Mouse (Mus musculus): ENCODE measurements around the gene Syt17. TPM values are rescaled to one million over a fixed set of nuclear protein-coding genes. Genes with fewer than 3 reads are reported as not detected.

Syt17 gene
- total RNA-seq (2014; fragmentation: Nextera tagmentation) (not detected in 2 replicates), total RNA-seq (2017) (not detected in 2 replicates), polyA plus RNA-seq (2012) (not detected in 2 replicates)

GRCm38 (mm10) chr7:118448134-118448967, at the start of gene Syt17:
TSS of gene Syt17 (minus strand) at chr7:118448222.
- H3K4me3 ChIP-seq (ENCODE audit: low read depth, low read length): no peak within 1 kb of the TSS
- H3K36me3 ChIP-seq (replicated peaks): no peaks in the 10 kb centered on the region
- ATAC-seq (ENCODE audit: extremely low read depth, insufficient number of reproducible peaks, low FRiP score, poor library complexity, severe bottlenecking): no peak
- 0 out of 2 replicates have a peak, but pooled peaks cover 2% of the 10 kb centered on the region for H3K9me3 ChIP-seq (replicated peaks)
- TF ChIP-seq CTCF (IDR thresholded peaks at IDR 0.05; ENCODE audit: low read depth, low read length) (no peak), GATA1 (IDR thresholded peaks at IDR 0.05; ENCODE audit: borderline replicate concordance, low read length) (no peak), TAL1 (conservative IDR thresholded peaks at IDR 0.05; ENCODE audit: low read depth, low read length) (no peak), POLR2AphosphoS5 (IDR thresholded peaks at IDR 0.05; ENCODE audit: insufficient replicate concordance, low read depth, low read length) (no peak), GATA2 (IDR thresholded peaks at IDR 0.05; ENCODE audit: borderline replicate concordance, low read depth, low read length) (no peak)
- no peaks in the 10 kb centered on the region for H3K4me1 ChIP-seq (ENCODE audit: insufficient read depth, low read depth, low read length)
- no peaks in the 10 kb centered on the region for H3K27me3 ChIP-seq (ENCODE audit: insufficient read depth, low read length)
- DNase-seq (ENCODE audit: low spot score): no peak

GRCm38 (mm10) chr7:118494892-118495579, 47.0 kb upstream of the Syt17 start:
- Histone ChIP-seq H3K36me3 (replicated peaks) (no peaks in the 10 kb centered on the region), H3K4me1 (ENCODE audit: insufficient read depth, low read depth, low read length) (no peaks in the 10 kb centered on the region), H3K4me3 (ENCODE audit: low read depth, low read length) (no peak overlapping the region), H3K9me3 (replicated peaks) (peaks cover 18% of the 10 kb centered on the region), H3K27me3 (ENCODE audit: insufficient read depth, low read length) (peaks cover 3% of the 10 kb centered on the region; the same call in 1 of the 2 replicates)
- DNase-seq (ENCODE audit: low spot score) (no peak), ATAC-seq (ENCODE audit: extremely low read depth, insufficient number of reproducible peaks, low FRiP score, poor library complexity, severe bottlenecking) (no peak)
- TF ChIP-seq TAL1 (conservative IDR thresholded peaks at IDR 0.05; ENCODE audit: low read depth, low read length) (no peak), POLR2AphosphoS5 (IDR thresholded peaks at IDR 0.05; ENCODE audit: insufficient replicate concordance, low read depth, low read length) (no peak), GATA2 (IDR thresholded peaks at IDR 0.05; ENCODE audit: borderline replicate concordance, low read depth, low read length) (no peak), CTCF (IDR thresholded peaks at IDR 0.05; ENCODE audit: low read depth, low read length) (no peak), GATA1 (IDR thresholded peaks at IDR 0.05; ENCODE audit: borderline replicate concordance, low read length) (no peak)

GRCm38 (mm10) chr7:118493892-118494291, 45.9 kb upstream of the Syt17 start:
- TF ChIP-seq CTCF (IDR thresholded peaks at IDR 0.05; ENCODE audit: low read depth, low read length) (no peak), GATA2 (IDR thresholded peaks at IDR 0.05; ENCODE audit: borderline replicate concordance, low read depth, low read length) (no peak), GATA1 (IDR thresholded peaks at IDR 0.05; ENCODE audit: borderline replicate concordance, low read length) (no peak), POLR2AphosphoS5 (IDR thresholded peaks at IDR 0.05; ENCODE audit: insufficient replicate concordance, low read depth, low read length) (no peak), TAL1 (conservative IDR thresholded peaks at IDR 0.05; ENCODE audit: low read depth, low read length) (no peak)
- H3K4me1 ChIP-seq (ENCODE audit: insufficient read depth, low read depth, low read length): no peaks in the 10 kb centered on the region
- peaks cover under 1% of the 10 kb centered on the region; the same call in 1 of the 2 replicates for H3K27me3 ChIP-seq (ENCODE audit: insufficient read depth, low read length)
- no peaks in the 10 kb centered on the region for H3K36me3 ChIP-seq (replicated peaks)
- DNase-seq (ENCODE audit: low spot score) (no peak), ATAC-seq (ENCODE audit: extremely low read depth, insufficient number of reproducible peaks, low FRiP score, poor library complexity, severe bottlenecking) (no peak)
- H3K4me3 ChIP-seq (ENCODE audit: low read depth, low read length): no peak overlapping the region
- peaks cover 19% of the 10 kb centered on the region for H3K9me3 ChIP-seq (replicated peaks)

- no peak for TF ChIP-seq TAL1 (conservative IDR thresholded peaks at IDR 0.05; ENCODE audit: low read depth, low read length)
- Histone ChIP-seq H3K9me3 (replicated peaks) (peaks cover 19% of the 10 kb centered on the region), H3K27me3 (ENCODE audit: insufficient read depth, low read length) (no peaks in the 10 kb centered on the region; the same call in 1 of the 2 replicates), H3K36me3 (replicated peaks) (no peaks in the 10 kb centered on the region), H3K4me1 (ENCODE audit: insufficient read depth, low read depth, low read length) (no peaks in the 10 kb centered on the region), H3K4me3 (ENCODE audit: low read depth, low read length) (no peak within 1 kb of the TSS)
- ATAC-seq (ENCODE audit: extremely low read depth, insufficient number of reproducible peaks, low FRiP score, poor library complexity, severe bottlenecking) (no peak), DNase-seq (ENCODE audit: low spot score) (no peak)
These were observed 43.6 kb upstream of the Syt17 start, which contains the start of gene Itpripl2 for GRCm38 (mm10) chr7:118491431-118492147. TSS of gene Itpripl2 (minus strand) at chr7:118491975.

GRCm38 (mm10) chr7:118490666-118491430, 42.8 kb upstream of the Syt17 start:
- Histone ChIP-seq H3K4me3 (ENCODE audit: low read depth, low read length) (no peak overlapping the region), H3K36me3 (replicated peaks) (no peaks in the 10 kb centered on the region), H3K4me1 (ENCODE audit: insufficient read depth, low read depth, low read length) (no peaks in the 10 kb centered on the region), H3K27me3 (ENCODE audit: insufficient read depth, low read length) (no peaks in the 10 kb centered on the region; the same call in 1 of the 2 replicates), H3K9me3 (replicated peaks) (peaks cover 19% of the 10 kb centered on the region)
- DNase-seq (ENCODE audit: low spot score) (no peak), ATAC-seq (ENCODE audit: extremely low read depth, insufficient number of reproducible peaks, low FRiP score, poor library complexity, severe bottlenecking) (no peak)
- TF ChIP-seq TAL1 (conservative IDR thresholded peaks at IDR 0.05; ENCODE audit: low read depth, low read length) (no peak), CTCF (IDR thresholded peaks at IDR 0.05; ENCODE audit: low read depth, low read length) (no peak), GATA2 (IDR thresholded peaks at IDR 0.05; ENCODE audit: borderline replicate concordance, low read depth, low read length) (no peak), GATA1 (IDR thresholded peaks at IDR 0.05; ENCODE audit: borderline replicate concordance, low read length) (no peak), POLR2AphosphoS5 (IDR thresholded peaks at IDR 0.05; ENCODE audit: insufficient replicate concordance, low read depth, low read length) (no peak)

Data from G1E (cell line).